Mouse (Mus musculus): ENCODE results near the gene Rtp4.

Gene Rtp4

DNA sequence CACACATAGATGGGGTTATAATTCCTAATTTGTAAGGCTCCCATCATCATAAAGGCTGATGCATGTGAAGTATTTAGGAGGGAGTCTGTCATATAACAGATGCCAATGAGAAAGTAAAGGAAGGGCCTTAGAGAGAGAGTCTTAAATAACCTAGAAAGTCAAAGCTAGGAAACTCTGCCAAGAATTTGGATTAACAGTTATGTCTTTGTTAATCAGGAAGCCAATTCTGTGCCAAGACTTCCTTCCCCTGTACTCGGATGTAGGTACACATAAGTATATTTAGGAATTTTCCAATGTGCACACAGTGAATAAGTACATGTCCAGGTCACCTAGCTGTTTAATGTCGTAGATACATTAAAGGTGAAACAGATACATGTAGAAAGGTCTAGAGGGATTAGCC, 3.5 kb upstream of the Rtp4 start:
- DNase-seq, result no peak

DNA sequence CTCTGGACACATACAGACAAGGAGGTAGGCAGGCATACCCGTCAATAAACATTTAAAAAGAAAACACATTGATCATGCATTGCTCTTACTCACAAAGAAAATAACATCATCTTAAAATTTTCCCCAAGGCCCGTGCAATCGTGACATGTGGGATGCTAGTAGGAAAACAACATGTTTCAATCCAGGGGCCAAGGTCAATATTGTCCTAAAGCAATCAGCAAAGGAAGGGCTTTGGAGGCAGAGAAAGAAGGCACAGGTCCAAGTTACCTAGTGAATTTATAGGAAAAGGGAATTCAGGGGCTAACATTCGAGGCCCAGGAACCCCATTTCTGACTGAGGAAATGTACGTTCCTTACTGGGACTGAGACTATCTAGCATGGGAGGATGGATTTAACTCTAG, 2.9 kb upstream of the Rtp4 start:
- DNase-seq, result no peak

GRCm38 (mm10) chr16:23517754-23518566, 2.1 kb upstream of the Rtp4 start:
- no peak for DNase-seq

DNA sequence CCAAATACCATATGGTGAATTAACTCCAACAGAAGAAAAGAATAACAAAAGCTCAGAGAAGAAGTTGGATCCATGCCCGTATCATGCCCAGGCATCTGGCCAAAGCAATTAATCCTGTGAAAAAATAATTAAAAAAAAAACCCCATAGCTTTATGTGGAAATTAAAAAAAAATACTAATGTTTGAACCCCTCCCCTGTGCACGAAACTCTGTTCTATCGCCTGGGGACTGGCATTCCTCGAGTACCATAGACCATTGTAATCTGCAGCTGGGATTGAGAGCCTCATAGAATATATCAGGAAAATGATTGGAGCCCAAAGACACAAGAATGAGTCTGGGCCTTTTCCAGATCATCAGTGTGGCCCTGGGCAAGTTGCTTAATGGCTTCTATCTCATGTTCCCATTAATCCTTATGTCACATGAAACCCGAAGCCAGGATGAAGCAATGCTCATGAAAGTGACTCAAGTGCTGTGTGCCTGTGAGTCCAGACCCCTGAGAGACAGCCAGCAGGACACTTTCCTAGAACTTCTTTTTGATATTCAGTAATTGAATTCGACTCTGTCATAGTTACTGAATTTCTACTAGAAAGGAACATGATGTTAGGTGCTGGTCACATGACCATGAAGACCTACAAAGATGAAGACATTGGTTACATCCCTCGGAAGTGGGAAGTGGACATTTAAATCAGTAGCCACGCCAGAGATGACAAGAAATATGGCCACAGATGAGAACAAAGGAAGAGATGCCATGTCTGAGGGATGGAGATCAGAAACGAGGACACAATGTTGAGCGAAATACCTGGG, 1.3 kb upstream of the Rtp4 start:
- DNase-seq, result no peak

- no peak for DNase-seq
Observed at GRCm38 (mm10) chr16:23519771-23520170, 320 bp upstream of the Rtp4 start.

- no peak for DNase-seq
Observed at GRCm38 (mm10) chr16:23521092-23521491, 1.0 kb downstream of the Rtp4 start.

- DNase-seq, result no peak
Observed at GRCm38 (mm10) chr16:23522081-23522480, 2.0 kb downstream of the Rtp4 start.

DNA sequence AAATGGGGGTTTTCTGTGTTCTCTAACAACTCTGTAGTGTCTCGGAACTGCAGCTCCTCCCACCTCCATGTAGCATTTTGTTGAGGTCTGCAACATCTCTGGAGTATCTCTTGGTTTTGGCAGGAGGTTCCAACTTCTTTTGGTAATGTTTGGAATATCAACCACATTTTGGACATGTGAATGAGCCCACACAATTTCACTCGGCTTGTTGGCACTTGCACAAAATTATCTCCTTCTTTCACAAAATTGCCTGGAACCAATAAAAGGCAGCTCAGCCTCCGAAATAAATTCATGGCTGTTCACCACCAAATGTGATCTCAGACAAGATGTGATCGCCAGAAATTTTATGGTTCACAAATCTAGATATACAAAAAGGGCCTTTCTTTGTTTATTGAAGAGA, 9.1 kb downstream of the Rtp4 start:
- no peak for DNase-seq

DNA sequence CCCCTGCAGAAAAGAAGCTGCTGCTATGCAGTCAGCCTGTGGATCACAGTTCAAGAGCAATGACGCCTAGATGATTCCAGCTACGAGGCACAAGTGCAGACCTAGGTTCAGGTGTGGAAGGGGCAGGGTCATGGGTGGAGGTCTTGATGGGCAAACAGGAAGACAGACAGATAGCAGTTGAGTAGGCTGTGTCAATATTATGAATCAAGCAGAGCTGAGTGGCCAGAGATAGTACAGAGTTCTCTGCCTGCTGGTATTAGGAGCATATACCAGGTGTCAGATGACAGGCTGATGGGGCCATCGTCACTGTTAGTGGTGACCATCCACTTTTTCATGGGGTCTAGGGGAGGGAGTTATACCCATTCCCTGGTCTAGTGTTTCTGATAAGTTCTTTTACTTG, 13.6 kb downstream of the Rtp4 start:
- no peak for DNase-seq

DNA sequence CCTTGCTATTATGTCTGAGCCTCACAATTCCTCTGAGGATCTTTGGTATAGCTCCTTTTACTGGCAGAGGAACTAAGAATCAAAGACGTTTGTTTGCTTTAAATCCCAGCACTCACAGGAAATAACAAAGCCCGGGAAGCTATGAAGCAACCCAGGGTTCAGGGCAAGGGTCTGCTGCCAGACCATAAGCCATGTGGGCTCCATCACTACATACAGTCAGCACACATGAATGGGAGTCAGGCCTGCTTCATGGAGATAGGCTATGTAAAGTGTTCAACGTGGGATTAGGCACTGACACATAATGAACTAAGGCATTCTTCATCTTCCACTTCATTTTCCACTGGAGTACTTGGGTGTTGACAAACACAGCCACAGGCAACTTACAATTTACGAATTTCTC, 21.0 kb downstream of the Rtp4 start:
- DNase-seq, result no peak

GRCm38 (mm10) chr16:23542866-23543265, 22.8 kb downstream of the Rtp4 start:
- no peak for DNase-seq

DNA sequence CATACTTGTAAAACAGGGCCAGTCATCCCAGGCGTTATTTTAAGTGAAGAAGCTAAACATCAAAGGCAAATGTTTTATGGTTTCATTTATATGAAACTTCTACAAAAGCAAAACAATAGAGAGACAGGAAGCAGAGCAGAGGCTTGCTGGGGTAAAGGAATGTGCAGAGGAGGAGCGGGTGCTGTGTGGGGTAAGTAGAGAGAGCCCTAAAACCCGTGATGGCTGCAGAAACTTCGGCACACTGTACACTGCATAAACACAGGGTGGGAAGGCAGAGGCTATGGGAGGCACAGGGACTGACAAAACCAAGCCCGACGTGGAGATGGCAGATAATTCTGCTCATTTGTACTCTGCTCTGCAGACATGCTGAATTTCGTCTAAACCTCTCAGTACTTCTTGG, 24.3 kb downstream of the Rtp4 start:
- no peak for DNase-seq

GRCm38 (mm10) chr16:23547783-23548182, 27.7 kb downstream of the Rtp4 start:
- DNase-seq, result no peak

- DNase-seq, result peak; percentile 66
Observed at GRCm38 (mm10) chr16:23550346-23550980, 30.4 kb downstream of the Rtp4 start.

DNA sequence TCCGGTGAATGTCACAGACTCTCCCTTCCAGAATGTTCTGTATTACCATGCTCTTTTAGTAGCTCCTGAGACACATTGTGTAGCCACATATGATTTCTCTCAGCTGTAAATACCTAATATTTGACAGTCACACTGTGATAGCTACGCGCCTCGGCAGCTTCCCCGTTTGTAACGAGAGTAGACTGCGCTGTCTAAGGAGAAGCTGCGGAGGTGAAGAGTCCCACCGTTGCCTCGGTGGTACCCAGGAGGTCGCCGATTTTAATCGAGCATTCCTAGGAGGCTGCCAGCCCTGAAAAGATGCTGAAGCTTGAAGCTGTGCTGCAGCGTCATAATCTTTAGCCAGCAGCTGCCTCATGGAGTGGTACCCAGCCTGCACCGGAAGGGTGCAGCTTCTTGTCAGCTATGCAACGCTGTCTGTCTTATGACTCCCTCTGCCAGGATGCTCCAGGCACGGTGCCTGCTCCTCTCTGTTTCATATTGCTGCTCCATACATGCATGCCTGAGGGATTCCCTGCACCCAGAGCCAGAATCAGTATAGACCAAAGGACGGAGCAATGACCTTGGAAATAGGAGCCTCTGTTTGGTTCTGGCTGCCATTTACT, 31.0 kb downstream of the Rtp4 start:
- no peak for DNase-seq

- DNase-seq, result peak; percentile 24
Observed at GRCm38 (mm10) chr16:23554673-23555072, 34.6 kb downstream of the Rtp4 start.

DNA sequence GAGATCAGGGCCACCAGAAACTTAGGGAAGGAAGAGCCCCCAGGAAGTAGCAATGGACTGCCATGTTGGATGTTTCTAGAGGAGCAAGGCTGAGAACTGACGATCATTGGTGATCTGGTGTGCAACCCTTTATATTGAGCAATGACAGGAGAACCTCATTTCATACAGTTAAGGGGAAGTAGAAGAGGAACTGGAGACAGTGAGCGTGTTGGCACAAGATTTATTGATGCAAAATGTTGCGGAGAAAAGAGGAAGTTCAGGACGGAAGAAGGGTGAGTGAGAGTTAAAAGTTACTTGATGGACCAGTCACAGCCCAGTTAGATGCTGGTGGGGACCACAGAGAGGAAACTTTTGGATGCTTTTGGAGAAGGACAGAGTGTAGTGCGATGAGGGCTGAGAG, 37.1 kb downstream of the Rtp4 start:
- no peak for DNase-seq

- no peak for DNase-seq
Observed at GRCm38 (mm10) chr16:23557669-23558068, 37.6 kb downstream of the Rtp4 start.

DNA sequence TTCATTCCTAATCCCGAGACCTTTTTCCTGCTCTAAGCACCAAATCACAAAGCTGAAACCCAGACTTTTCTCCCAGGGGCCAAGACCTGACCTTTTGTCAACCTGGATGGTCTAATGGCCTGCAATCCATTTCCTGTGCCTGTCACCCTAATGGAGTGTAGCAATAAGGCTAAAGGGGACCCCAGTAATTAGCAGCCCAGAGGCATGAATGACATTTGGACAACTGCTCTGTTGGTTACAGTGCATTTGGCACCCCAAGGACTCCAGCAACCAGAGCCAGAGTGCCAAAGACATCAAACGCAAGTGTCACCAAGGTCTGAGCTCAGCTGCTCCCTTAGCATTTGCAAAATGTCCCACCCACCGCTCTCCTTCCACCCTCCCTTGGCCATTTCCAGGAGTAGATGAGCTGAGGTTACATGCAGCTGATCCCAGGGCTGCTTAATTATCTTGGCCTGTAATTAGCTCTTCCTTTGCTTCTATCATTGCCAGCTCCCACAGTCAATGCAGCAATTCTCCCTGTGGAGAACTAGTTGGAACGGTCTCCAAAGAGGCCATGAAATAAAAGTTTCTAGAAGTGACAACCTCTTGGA, 48.4 kb downstream of the Rtp4 start:
- no peak for DNase-seq

- no peak for DNase-seq
Observed at GRCm38 (mm10) chr16:23574561-23574960, 54.5 kb downstream of the Rtp4 start.

GRCm38 (mm10) chr16:23591119-23592105, 71.3 kb downstream of the Rtp4 start:
- no peak for DNase-seq

GRCm38 (mm10) chr16:23592501-23592900, 72.4 kb downstream of the Rtp4 start:
- DNase-seq, result peak; percentile 11
